In the genomic region with DNA sequence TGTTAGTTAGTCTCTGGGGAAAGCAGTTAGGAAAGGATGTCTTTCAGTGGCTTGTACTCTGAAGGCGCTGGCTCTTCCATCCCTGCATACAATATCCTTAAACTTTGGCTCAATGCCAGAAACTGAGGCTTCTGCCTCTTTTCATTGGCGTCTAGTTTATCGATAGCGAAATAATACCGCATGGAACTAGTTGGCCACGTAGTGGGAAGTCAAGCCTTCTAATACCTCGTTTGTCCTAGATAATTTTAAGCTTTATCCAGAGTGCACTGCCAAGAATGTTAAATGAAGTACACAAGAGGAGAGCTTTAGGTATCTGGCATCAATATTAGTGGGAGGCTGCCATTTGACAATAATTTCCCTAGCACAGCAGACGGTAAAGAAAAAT, we compare ENCODE assay signal across 8 mouse cellular contexts. TPM values are rescaled to one million over a fixed set of nuclear protein-coding genes. Genes with fewer than 3 reads are reported as not detected.
DNase-seq lines count a peak whose midpoint lies in the region; ATAC-seq lines count a peak whose summit lies in the region.

No protein-coding gene starts in this region.

- no peaks in the 10 kb centered on the region for H3K9me3 ChIP-seq in kidney, embryonic 16.5 days (ENCODE audit: low read length)

- H3K27me3 ChIP-seq in kidney, embryonic 16.5 days (ENCODE audit: insufficient read depth, low read length), result peaks cover 28% of the 10 kb centered on the region

- no peak for ATAC-seq in kidney, embryonic 16.5 days (ENCODE audit: low FRiP score, low TSS enrichment)
- no peak for ATAC-seq in CD4-positive, CD25-positive, alpha-beta regulatory T cell, adult 4 months

- DNase-seq in kidney, postnatal 25 days, result no peak
- peak; percentile 11 to 62 for DNase-seq in cerebellum, postnatal 36 days
- DNase-seq in layer of hippocampus, adult 9-11 months, result peak; percentile 23
- peak; percentile 39 to 55 for DNase-seq in right cerebral cortex, adult 2 months (ENCODE audit: low spot score in 2 of 2)
- no peak for DNase-seq in B cell, adult 2 months
- DNase-seq in kidney, adult 11 months, result no peak

- no peak overlapping the region for H3K9ac ChIP-seq in kidney, embryonic 16.5 days (replicated peaks; ENCODE audit: low read length)

- peaks cover 8% of the 10 kb centered on the region; the same call in 1 of the 2 replicates for H3K4me1 ChIP-seq in kidney, embryonic 16.5 days (ENCODE audit: insufficient read depth, low read length)

- H3K36me3 ChIP-seq in kidney, embryonic 16.5 days (ENCODE audit: insufficient read depth, low read length), result no peaks in the 10 kb centered on the region

- H3K4me3 ChIP-seq in kidney, embryonic 16.5 days (ENCODE audit: low read length), result no peak overlapping the region

- peak overlapping the region; percentile 75 for H3K4me2 ChIP-seq in kidney, embryonic 16.5 days (replicated peaks; ENCODE audit: low read depth, low read length)

- WGBS in kidney, embryonic 16.5 days, result 38% methylated on average over 8 of the region's 8 CpGs

- H3K27ac ChIP-seq in kidney, embryonic 16.5 days (ENCODE audit: low read length), result no peak overlapping the region

RNA-seq across cellular contexts. Expression of a gene that starts 2.2 kb away (rescaled TPM):
- 7.3 and 9.8 TPM in 2 replicates for polyA plus RNA-seq in kidney, embryonic 16.5 days (2015; fragmentation: Nextera tagmentation; extraction: Ambion mirVana)
- polyA plus RNA-seq in CD4-positive, CD25-positive, alpha-beta regulatory T cell, adult 4 months (2017; shearing (Covaris generic)), result not detected

Comparison
In these comparisons a context has a peak if more than half of its experiments do, and no peak if none do; other contexts are left out.
1. DNase-seq: peak in cerebellum, postnatal 36 days (2 of 2), layer of hippocampus, adult 9-11 months (single experiment) and right cerebral cortex, adult 2 months (2 of 2); none in kidney, postnatal 25 days (0 of 2), B cell, adult 2 months (0 of 2) and kidney, adult 11 months (single experiment).